ENCODE assay signal across 21 mouse cellular contexts in genomic region chr13:75717638-75718302, GRCm38 (mm10). TPM values are rescaled to one million over a fixed set of nuclear protein-coding genes. Genes with fewer than 3 reads are reported as not detected.
A peak's percentile ranks its signal among the peaks of the same experiment; 100 is the strongest.
DNase-seq lines count a peak whose midpoint lies in the region; ATAC-seq and TF ChIP-seq lines count a peak whose summit lies in the region.
"Had no signal": no experiment of that assay in that cellular context is flagged by ENCODE, and none has a peak within 500 bp of the region (broad histone marks: within the 10 kb centered on the region; RNA-seq: fewer than 3 reads in every experiment).

No protein-coding gene starts in this region.

- WGBS in stomach, embryonic 15.5 days: 49% methylated on average over 3 of the region's 3 CpGs
- 73% methylated on average over 3 of the region's 3 CpGs for WGBS in stomach, postnatal 0 days
- 32% methylated on average over 3 of the region's 3 CpGs for WGBS in liver, embryonic 14.5 days (ENCODE audit: insufficient replicate concordance)

- H3K27me3 ChIP-seq in stomach, embryonic 15.5 days (replicated peaks): no peaks in the 10 kb centered on the region
- H3K27me3 ChIP-seq in stomach, postnatal 0 days (ENCODE audit: control insufficient read depth, insufficient read depth, low read length): no peaks in the 10 kb centered on the region
- H3K27me3 ChIP-seq in liver, embryonic 14.5 days (ENCODE audit: control insufficient read depth, insufficient read depth, low read length): no peaks in the 10 kb centered on the region
- no peaks in the 10 kb centered on the region for H3K27me3 ChIP-seq in splenic B cell, adult 2 months (ENCODE audit: control insufficient read depth, insufficient read depth, low read length, poor library complexity, severe bottlenecking)
- H3K27me3 ChIP-seq: hindbrain, embryonic 13.5 days; midbrain, embryonic 12.5 days; neural tube, embryonic 15.5 days had no signal

- no peak for DNase-seq in stomach, postnatal 0 days (ENCODE audit: low spot score)
- DNase-seq in liver, embryonic 14.5 days (ENCODE audit: low read depth in 3 of 3, low spot score in 3 of 3): peak in 1 of 3 experiments; percentile 63
- DNase-seq in splenic B cell, adult 2 months (ENCODE audit: low read depth, low spot score): peak; percentile 60
- DNase-seq in left cerebral cortex, adult 2 months (ENCODE audit: extremely low spot score in 1 of 2, low spot score in 2 of 2): no peak
- no peak for DNase-seq in cerebellum, adult 9-10 months
- DNase-seq: adrenal gland, adult 2 months; cerebellum, adult 11 months; cerebellum, postnatal 10 days; kidney, adult 18-20 months; kidney, postnatal 25 days; thymus, postnatal 14 days had no signal

- TF ChIP-seq EP300 in stomach, postnatal 0 days (optimal IDR thresholded peaks at IDR 0.05): no peak
- TF ChIP-seq EP300 in liver, embryonic 14.5 days (IDR thresholded peaks at IDR 0.05; ENCODE audit: low read depth): peak; percentile 54

- no peaks in the 10 kb centered on the region for H3K9me3 ChIP-seq in stomach, embryonic 15.5 days
- no peaks in the 10 kb centered on the region for H3K9me3 ChIP-seq in stomach, postnatal 0 days (ENCODE audit: control insufficient read depth, low read length)
- no peaks in the 10 kb centered on the region for H3K9me3 ChIP-seq in liver, embryonic 14.5 days (ENCODE audit: control insufficient read depth, low read length)
- H3K9me3 ChIP-seq: embryonic facial prominence, embryonic 10.5 days; heart, embryonic 10.5 days; hindbrain, embryonic 13.5 days; midbrain, embryonic 12.5 days; neural tube, embryonic 15.5 days had no signal

- no peak overlapping the region for H3K27ac ChIP-seq in stomach, embryonic 15.5 days
- H3K27ac ChIP-seq in stomach, postnatal 0 days (replicated peaks): no peak overlapping the region
- peak overlapping the region; percentile 85 for H3K27ac ChIP-seq in liver, embryonic 14.5 days
- H3K27ac ChIP-seq in left cerebral cortex, adult 2 months: no peak overlapping the region
- H3K27ac ChIP-seq: embryonic facial prominence, embryonic 10.5 days; heart, embryonic 10.5 days; hindbrain, embryonic 13.5 days; layer of hippocampus, adult 2 months; macrophage; midbrain, embryonic 12.5 days; neural tube, embryonic 15.5 days had no signal

- H3K4me2 ChIP-seq in stomach, embryonic 15.5 days: no peak overlapping the region
- no peak overlapping the region for H3K4me2 ChIP-seq in stomach, postnatal 0 days (replicated peaks; ENCODE audit: low read depth)
- H3K4me2 ChIP-seq in liver, embryonic 14.5 days (ENCODE audit: low read depth): peak overlapping the region; percentile 70
- H3K4me2 ChIP-seq: hindbrain, embryonic 13.5 days; midbrain, embryonic 12.5 days; neural tube, embryonic 15.5 days had no signal

- ATAC-seq in stomach, embryonic 15.5 days (ENCODE audit: insufficient read depth, low FRiP score, low read depth): peak; percentile 65; the same call in 1 of the 2 replicates
- no peak for ATAC-seq in stomach, postnatal 0 days (ENCODE audit: low FRiP score, low TSS enrichment)
- peak; percentile 45; the same call in 1 of the 2 replicates for ATAC-seq in erythroblast, adult 5-6 weeks (replicated peaks; ENCODE audit: low FRiP score, poor library complexity, severe bottlenecking)
- peak; percentile 75 for ATAC-seq in liver, embryonic 14.5 days (ENCODE audit: insufficient read depth)
- ATAC-seq in activated CD4-positive, CD25-positive, alpha-beta regulatory T cell, adult 4 months: no peak

- intact Hi-C loops in left cerebral cortex, adult 2 months (cut with DNase I): no loop called here

- TF ChIP-seq CTCF in stomach, postnatal 0 days (IDR thresholded peaks at IDR 0.05; ENCODE audit: low read depth): no peak
- no peak for TF ChIP-seq CTCF in liver, embryonic 14.5 days (IDR thresholded peaks at IDR 0.05; ENCODE audit: low read depth)
- no peak for TF ChIP-seq CTCF in left cerebral cortex, adult 2 months (IDR thresholded peaks at IDR 0.05)

- no peaks in the 10 kb centered on the region for H3K36me3 ChIP-seq in stomach, embryonic 15.5 days
- H3K36me3 ChIP-seq in stomach, postnatal 0 days (ENCODE audit: control insufficient read depth, insufficient read depth, low read length): no peaks in the 10 kb centered on the region
- peaks cover 21% of the 10 kb centered on the region for H3K36me3 ChIP-seq in liver, embryonic 14.5 days (replicated peaks; ENCODE audit: control insufficient read depth, insufficient read depth, low read depth)
- no peaks in the 10 kb centered on the region for H3K36me3 ChIP-seq in splenic B cell, adult 2 months (ENCODE audit: control insufficient read depth, insufficient read depth, low read length, poor library complexity, severe bottlenecking)
- H3K36me3 ChIP-seq: embryonic facial prominence, embryonic 10.5 days; heart, embryonic 10.5 days; hindbrain, embryonic 13.5 days; midbrain, embryonic 12.5 days; neural tube, embryonic 15.5 days had no signal

- H3K4me3 ChIP-seq in stomach, embryonic 15.5 days (replicated peaks): no peak overlapping the region
- no peak overlapping the region for H3K4me3 ChIP-seq in stomach, postnatal 0 days (ENCODE audit: low read depth, low read length)
- H3K4me3 ChIP-seq in liver, embryonic 14.5 days (ENCODE audit: insufficient read depth in 1 of 2, low read depth in 2 of 2, low read length in 2 of 2): peak overlapping the region; percentile 13 to 30; a peak in 3 of 4 replicates
- H3K4me3 ChIP-seq in left cerebral cortex, adult 2 months: no peak overlapping the region
- H3K4me3 ChIP-seq: embryonic facial prominence, embryonic 10.5 days; heart, embryonic 10.5 days; hindbrain, embryonic 13.5 days; layer of hippocampus, adult 2 months; midbrain, embryonic 12.5 days; neural tube, embryonic 15.5 days had no signal

- H3K4me1 ChIP-seq in stomach, embryonic 15.5 days: no peaks in the 10 kb centered on the region
- H3K4me1 ChIP-seq in stomach, postnatal 0 days (replicated peaks; ENCODE audit: control insufficient read depth, insufficient read depth): no peaks in the 10 kb centered on the region
- H3K4me1 ChIP-seq in liver, embryonic 14.5 days (replicated peaks; ENCODE audit: control insufficient read depth in 2 of 2, insufficient read depth in 2 of 2, low read length in 1 of 2): peaks cover 65 to 79% of the 10 kb centered on the region in 2 experiments
- H3K4me1 ChIP-seq: embryonic facial prominence, embryonic 10.5 days; heart, embryonic 10.5 days; hindbrain, embryonic 13.5 days; midbrain, embryonic 12.5 days; neural tube, embryonic 15.5 days had no signal

- no peak overlapping the region for H3K9ac ChIP-seq in stomach, embryonic 15.5 days
- H3K9ac ChIP-seq in stomach, postnatal 0 days (ENCODE audit: low read length): no peak overlapping the region
- H3K9ac ChIP-seq in liver, embryonic 14.5 days (replicated peaks): peak overlapping the region; percentile 37
- H3K9ac ChIP-seq: hindbrain, embryonic 13.5 days; midbrain, embryonic 12.5 days; neural tube, embryonic 15.5 days had no signal

RNA-seq across cellular contexts. Expression of gene Ell2, which starts 11.2 kb away (rescaled TPM):
- polyA plus RNA-seq in stomach, embryonic 15.5 days (2015; fragmentation: Nextera tagmentation; extraction: Ambion mirVana): 12.2 and 14.9 TPM in 2 replicates
- 13.0 and 13.6 TPM in 2 replicates for polyA plus RNA-seq in stomach, postnatal 0 days (2015; fragmentation: Nextera tagmentation; extraction: Ambion mirVana)
- 59.4 and 99.9 TPM in 2 replicates for total RNA-seq in erythroblast, adult 5-6 weeks (2015; ENCODE audit: low replicate concordance)
- 60.4 and 93.9 TPM in 2 replicates for total RNA-seq in erythroblast, adult 5-6 weeks (2017; ENCODE audit: low replicate concordance)
- 20.2 and 30.5 TPM in 2 replicates for polyA plus RNA-seq in liver, embryonic 14.5 days (2012; rRNA removed)
- polyA plus RNA-seq in liver, embryonic 14.5 days (2014; fragmentation: Nextera tagmentation; extraction: Ambion mirVana): 41.2 and 44.0 TPM in 2 replicates
- 1 to 10 TPM; 3.1 to 4.5 TPM for polyA plus RNA-seq in activated CD4-positive, CD25-positive, alpha-beta regulatory T cell, adult 4 months (2017; shearing (Covaris generic))
- total RNA-seq in left cerebral cortex, adult 2 months (2021): 10 to 100 TPM; 44.2 to 45.7 TPM

Comparison
In these comparisons a context has a peak if more than half of its experiments do, and no peak if none do; other contexts are left out.
1. ATAC-seq: peak in stomach, embryonic 15.5 days (single experiment), erythroblast, adult 5-6 weeks (single experiment) and liver, embryonic 14.5 days (single experiment); none in stomach, postnatal 0 days (single experiment) and activated CD4-positive, CD25-positive, alpha-beta regulatory T cell, adult 4 months (single experiment).
2. H3K4me3 ChIP-seq: peak in liver, embryonic 14.5 days (2 of 2); none in stomach, embryonic 15.5 days (single experiment), stomach, postnatal 0 days (single experiment) and left cerebral cortex, adult 2 months (single experiment).